Mouse (Mus musculus) cerebellum, adult 9-11 months (tissue): Measurements from ENCODE around the gene Guca1a.

Experiments used
- DNase-seq: peaks from one replicate; pipeline ENCODE4 v3.0.0; 2022

Gene Guca1a

GRCm38 (mm10) chr17:47409897-47410861, 9.8 kb upstream of the Guca1a start:
- peak; percentile 37 for DNase-seq

- peak; percentile 33 for DNase-seq
Observed at GRCm38 (mm10) chr17:47408558-47408898, 8.1 kb upstream of the Guca1a start.

- DNase-seq: no peak
Observed at GRCm38 (mm10) chr17:47407717-47408557, 7.6 kb upstream of the Guca1a start.

- DNase-seq: no peak
Observed at GRCm38 (mm10) chr17:47399091-47399490, 1.3 kb downstream of the Guca1a start.

- DNase-seq: no peak
Observed at GRCm38 (mm10) chr17:47395376-47395913, 4.9 kb downstream of the Guca1a start.

GRCm38 (mm10) chr17:47394223-47394869, 6.0 kb downstream of the Guca1a start:
- DNase-seq: no peak

GRCm38 (mm10) chr17:47386649-47387048, 13.7 kb downstream of the Guca1a start:
- DNase-seq: no peak

- no peak for DNase-seq
Observed at GRCm38 (mm10) chr17:47385145-47385544, 15.2 kb downstream of the Guca1a start, which contains the start of gene Guca1b. Gene Guca1b, plus strand, starts transcription at chr17:47385393.

GRCm38 (mm10) chr17:47384064-47384463, 16.3 kb downstream of the Guca1a start:
- no peak for DNase-seq

- DNase-seq: no peak
Observed at GRCm38 (mm10) chr17:47383266-47383665, 17.1 kb downstream of the Guca1a start.

- DNase-seq: no peak
Observed at GRCm38 (mm10) chr17:47381917-47382316, 18.5 kb downstream of the Guca1a start.

GRCm38 (mm10) chr17:47378133-47378532, 22.3 kb downstream of the Guca1a start:
- no peak for DNase-seq

- no peak for DNase-seq
Observed at GRCm38 (mm10) chr17:47376779-47377280, 23.6 kb downstream of the Guca1a start.

- DNase-seq: no peak
Observed at GRCm38 (mm10) chr17:47373991-47374390, 26.4 kb downstream of the Guca1a start.

- DNase-seq: peak; percentile 47
Observed at GRCm38 (mm10) chr17:47371451-47371850, 28.9 kb downstream of the Guca1a start.

- DNase-seq: no peak
Observed at GRCm38 (mm10) chr17:47369087-47369443, 31.3 kb downstream of the Guca1a start.

- DNase-seq: peak; percentile 87
Observed at GRCm38 (mm10) chr17:47368401-47369086, 31.8 kb downstream of the Guca1a start, which contains the start of gene Mrps10. Gene Mrps10, plus strand, starts transcription at chr17:47368887.

GRCm38 (mm10) chr17:47361343-47361742, 39.0 kb downstream of the Guca1a start:
- DNase-seq: no peak

- DNase-seq: no peak
Observed at GRCm38 (mm10) chr17:47359964-47360363, 40.4 kb downstream of the Guca1a start.

- DNase-seq: no peak
Observed at GRCm38 (mm10) chr17:47349721-47350319, 50.6 kb downstream of the Guca1a start.
